Mouse (Mus musculus): ENCODE data around the gene Mfsd2b.

- no peak for TF ChIP-seq CTCF (IDR thresholded peaks at IDR 0.05; ENCODE audit: borderline replicate concordance, insufficient read depth, low read depth, low read length)
- no peak for TF ChIP-seq POLR2A (IDR thresholded peaks at IDR 0.05; ENCODE audit: borderline replicate concordance, insufficient read depth, low read length)
These were observed 43.8 kb upstream of the Mfsd2b start for GRCm38 (mm10) chr12:4917805-4918591.

All from cerebellum, adult 2 months (tissue).